Mouse (Mus musculus) liver, adult 2 months (tissue): ENCODE results near the gene Asprv1. TPM values are rescaled to one million over a fixed set of nuclear protein-coding genes. Genes with fewer than 3 reads are reported as not detected.

Experiments used
- DNase-seq: peaks from one replicate; pipeline ENCODE4 v3.0.0-alpha.2; 2011; ENCODE audit warnings: low read depth, low spot score; ENCODE audit errors: extremely low read depth
- H3K27ac ChIP-seq: fragments of 200-500 bp; replicated peaks from 2 replicates; pipeline ENCODE4 v1.5.1; 2012; ENCODE audit warnings: low read depth, mild to moderate bottlenecking, control low read depth, inconsistent platforms, low read length; ENCODE audit not compliant: insufficient read depth
- H3K27me3 ChIP-seq: fragments of 200-500 bp; 2 replicates; pipeline ENCODE4 v1.6.1; 2012; ENCODE audit warnings: mild to moderate bottlenecking, moderate library complexity, low read length, inconsistent platforms; ENCODE audit not compliant: control insufficient read depth, insufficient read depth
- H3K36me3 ChIP-seq: fragments of 200-500 bp; 2 replicates; pipeline ENCODE4 v1.6.1; 2012; ENCODE audit warnings: low read length, inconsistent platforms; ENCODE audit not compliant: control insufficient read depth, insufficient read depth
- H3K4me1 ChIP-seq: fragments of 200-500 bp; 2 replicates; pipeline ENCODE4 v1.6.1; 2011; ENCODE audit warnings: low read length; ENCODE audit not compliant: control insufficient read depth, insufficient read depth
- H3K4me3 ChIP-seq: fragments of 200-500 bp; 2 replicates; pipeline ENCODE4 v1.5.1; 2011; ENCODE audit warnings: low read depth, mild to moderate bottlenecking, control low read depth, low read length, moderate library complexity; ENCODE audit not compliant: insufficient read depth
- H3K79me2 ChIP-seq: fragments of 200-500 bp; 2 replicates; pipeline ENCODE4 v1.6.1; 2012; ENCODE audit warnings: inconsistent platforms, mild to moderate bottlenecking, low read length, moderate library complexity; ENCODE audit not compliant: control insufficient read depth, insufficient read depth
- H3K9ac ChIP-seq: fragments of 200-500 bp; 2 replicates; pipeline ENCODE4 v1.6.1; 2012; ENCODE audit warnings: low read depth, mild to moderate bottlenecking, control low read depth, inconsistent platforms, low read length
- CTCF ChIP-seq: fragments of 200-500 bp; IDR thresholded peaks from 2 replicates; pipeline ENCODE4 v1.5.1; 2011; ENCODE audit warnings: low read depth, low read length, control low read depth
- POLR2A ChIP-seq: fragments of 200-500 bp; IDR thresholded peaks from 2 replicates; pipeline ENCODE4 v1.6.1; 2011; ENCODE audit warnings: low read length, control low read depth; ENCODE audit not compliant: insufficient read depth; ENCODE audit errors: extremely low read depth
- whole genome bisulfite sequencing: fragments of 180-500 bp; shearing (Covaris S2); methylation state at CpG from one replicate; pipeline ENCODE4 v1.1.7; 2018; 5-methylcytosine and 5-hydroxymethylcytosine counted together
- polyA plus RNA-seq: library from polyadenylated mRNA; depleted of rRNA; stranded (reverse); fragments of >200 nt; gene quantifications from 2 replicates; pipeline ENCODE4 v1.2.3, GENCODE M21; 2012
- total RNA-seq: library from RNA; depleted of rRNA; stranded (reverse); fragments of >200 nt; gene quantifications from 2 replicates; pipeline ENCODE4 v1.2.3, GENCODE M21; 2014

The Asprv1 gene
- total and polyA plus RNA-seq, 2 experiments: 0.10 TPM; not detected in 1

DNA sequence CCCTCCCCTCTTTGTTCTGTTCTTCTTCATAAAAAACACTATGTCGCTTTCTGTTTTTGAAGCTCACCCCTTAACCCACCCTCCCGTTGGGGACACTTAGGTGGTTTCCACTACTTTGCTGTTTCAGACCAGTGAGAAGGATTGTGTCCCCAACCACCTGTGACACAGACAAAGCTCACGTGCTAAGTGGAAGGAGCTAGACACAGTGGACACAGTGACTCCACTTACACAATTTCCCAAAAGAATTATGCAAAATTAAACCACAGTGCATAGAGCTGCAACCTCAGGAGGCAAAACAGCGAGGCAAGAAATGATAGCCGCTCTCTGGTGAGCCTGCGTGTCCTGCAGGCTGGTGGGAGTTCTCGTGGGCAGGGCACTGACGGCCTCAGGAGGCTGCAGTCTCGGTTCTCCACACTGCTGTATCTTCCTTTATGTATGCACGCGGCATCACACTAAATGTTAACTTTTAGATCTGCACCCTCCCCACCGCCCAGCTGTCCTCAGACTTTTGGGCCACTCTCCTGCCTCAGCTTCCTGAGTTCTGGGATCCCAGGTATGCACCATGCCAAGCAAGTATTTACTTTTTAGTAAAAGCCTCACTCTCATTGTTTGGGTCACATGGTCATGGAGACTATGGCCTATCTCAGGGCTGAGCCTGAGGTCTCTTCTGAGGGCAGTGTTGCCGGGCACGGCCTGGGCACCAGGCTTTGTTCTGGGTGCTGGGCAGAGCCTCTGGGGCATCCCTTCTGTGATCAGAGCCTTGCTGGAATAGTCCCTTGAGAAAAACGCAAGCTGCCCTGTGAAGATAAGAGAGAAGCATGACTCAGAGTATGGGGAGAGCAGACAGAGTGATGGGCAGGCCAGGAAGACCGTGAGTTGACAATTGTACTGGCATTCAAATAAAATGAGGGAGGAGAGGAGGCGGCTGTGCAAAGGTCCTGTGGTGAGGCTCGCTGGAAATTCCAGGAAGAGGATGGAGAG, 11.5 kb downstream of the Asprv1 start:
- Histone ChIP-seq H3K36me3 (no peaks in the 10 kb centered on the region), H3K27ac (no peak overlapping the region), H3K79me2 (no peaks in the 10 kb centered on the region), H3K9ac (no peak overlapping the region), H3K27me3 (no peaks in the 10 kb centered on the region), H3K4me3 (no peak overlapping the region), H3K4me1 (peaks cover 1% of the 10 kb centered on the region; the same call in 1 of the 2 replicates)
- no peak for DNase-seq
- 90% methylated on average over 18 of the region's 18 CpGs for WGBS
- TF ChIP-seq CTCF (no peak), POLR2A (no peak)

DNA sequence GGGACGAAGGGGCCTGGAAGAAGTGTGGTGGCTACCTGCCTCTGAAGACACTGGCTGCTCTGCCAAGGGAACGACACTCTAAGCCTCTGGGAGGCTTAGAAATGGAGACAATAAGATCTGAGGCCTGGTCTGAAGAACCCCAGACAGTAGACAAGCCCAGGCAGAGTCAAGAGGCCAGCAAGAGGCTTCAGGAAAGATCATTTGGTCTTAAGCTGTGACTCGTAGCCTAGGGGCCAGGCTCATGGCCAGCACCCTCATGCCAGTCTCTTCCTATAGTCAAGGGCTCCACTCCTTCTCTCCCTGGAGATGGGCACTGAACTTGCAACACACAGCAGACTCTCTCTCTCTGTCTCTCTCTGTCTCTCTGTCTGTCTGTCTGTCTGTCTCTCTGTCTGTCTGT, 12.2 kb downstream of the Asprv1 start:
- Histone ChIP-seq H3K36me3 (no peaks in the 10 kb centered on the region), H3K79me2 (no peaks in the 10 kb centered on the region), H3K4me3 (no peak overlapping the region), H3K9ac (no peak overlapping the region), H3K4me1 (peaks cover 1% of the 10 kb centered on the region; the same call in 1 of the 2 replicates), H3K27ac (no peak overlapping the region), H3K27me3 (no peaks in the 10 kb centered on the region)
- TF ChIP-seq POLR2A (no peak), CTCF (no peak)
- 95% methylated on average over 3 of the region's 3 CpGs for WGBS
- DNase-seq: no peak

DNA sequence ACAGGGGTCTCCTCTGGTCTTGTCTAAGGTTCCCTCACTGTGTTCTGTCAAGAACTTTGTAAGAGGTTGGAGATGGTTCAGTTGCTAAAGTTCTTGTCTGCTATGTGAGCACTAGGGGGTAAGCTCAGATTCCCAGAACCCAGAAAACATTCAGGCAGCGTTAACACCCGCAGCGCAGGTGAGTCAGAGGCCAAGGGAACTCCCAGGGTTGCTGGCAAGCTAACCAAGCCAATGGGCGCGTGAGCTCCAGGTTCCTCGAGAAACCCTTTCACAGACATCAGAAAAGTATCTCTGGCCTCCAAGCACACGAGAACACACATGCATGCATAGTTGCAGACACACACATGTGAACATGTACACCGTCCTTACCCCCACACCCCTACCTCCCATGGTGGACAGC, 12.8 kb downstream of the Asprv1 start:
- H3K79me2 ChIP-seq: no peaks in the 10 kb centered on the region
- no peak overlapping the region for H3K9ac ChIP-seq
- peaks cover 1% of the 10 kb centered on the region; the same call in 1 of the 2 replicates for H3K4me1 ChIP-seq
- WGBS: 82% methylated on average over 8 of the region's 8 CpGs
- no peaks in the 10 kb centered on the region for H3K27me3 ChIP-seq
- no peaks in the 10 kb centered on the region for H3K36me3 ChIP-seq
- no peak for TF ChIP-seq CTCF
- no peak for TF ChIP-seq POLR2A
- H3K27ac ChIP-seq: no peak overlapping the region
- no peak overlapping the region for H3K4me3 ChIP-seq
- no peak for DNase-seq

DNA sequence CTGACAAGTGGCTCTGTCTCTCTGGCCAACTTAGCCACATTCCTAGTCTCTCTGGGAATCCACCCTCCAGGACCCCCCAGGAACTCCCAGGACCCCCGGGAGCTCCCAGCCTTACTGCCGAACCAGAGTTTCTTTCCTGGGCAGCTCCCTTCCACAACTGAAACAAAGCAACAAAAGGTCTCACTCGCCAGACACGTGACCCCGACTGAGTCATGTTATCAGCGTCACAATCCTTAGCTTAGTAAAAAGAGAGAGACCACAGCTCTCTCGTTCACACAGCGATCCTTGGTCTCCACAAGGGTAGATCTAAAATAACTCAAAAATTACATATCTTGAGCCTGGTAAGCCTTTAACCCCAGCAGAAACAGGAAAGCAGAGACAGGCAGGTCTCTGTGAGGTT, 13.8 kb downstream of the Asprv1 start:
- Histone ChIP-seq H3K27me3 (no peaks in the 10 kb centered on the region), H3K36me3 (no peaks in the 10 kb centered on the region), H3K4me1 (peaks cover 1% of the 10 kb centered on the region; the same call in 1 of the 2 replicates), H3K27ac (no peak overlapping the region), H3K9ac (no peak overlapping the region), H3K4me3 (no peak overlapping the region), H3K79me2 (no peaks in the 10 kb centered on the region)
- TF ChIP-seq CTCF (no peak), POLR2A (no peak)
- no peak for DNase-seq
- WGBS: 85% methylated on average over 8 of the region's 8 CpGs

DNA sequence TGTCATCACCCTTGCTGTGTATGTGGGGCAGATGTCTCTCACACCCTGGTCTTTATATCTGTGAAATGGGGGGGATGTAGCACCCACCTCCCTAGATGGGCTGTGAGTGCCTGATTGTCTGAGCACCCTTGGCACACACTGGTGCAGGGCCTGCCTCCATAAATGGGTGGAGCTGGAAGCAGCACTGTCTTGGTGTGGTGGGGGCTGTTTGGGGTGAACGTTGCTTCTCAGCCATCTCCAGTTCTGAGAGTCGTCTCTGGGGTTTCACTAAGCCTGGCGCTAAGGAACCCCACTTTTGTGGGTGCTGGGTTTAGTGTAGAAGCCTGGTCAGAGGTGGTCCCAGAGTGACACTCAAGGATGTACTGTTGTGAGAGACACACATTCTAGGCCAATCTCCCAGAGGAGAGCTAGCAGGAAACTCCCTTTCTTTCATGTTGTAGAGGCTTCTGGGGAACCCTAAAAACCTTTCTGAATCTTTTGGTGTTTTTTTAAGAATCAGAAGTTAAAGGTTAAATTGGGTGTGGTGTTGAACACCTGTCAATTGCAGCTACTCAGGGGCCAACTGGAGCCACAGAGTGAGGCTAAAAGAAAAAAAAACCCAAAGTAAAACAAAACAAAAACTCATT, 16.9 kb downstream of the Asprv1 start:
- WGBS: 91% methylated on average over 3 of the region's 3 CpGs
- H3K4me1 ChIP-seq: no peaks in the 10 kb centered on the region
- no peak for TF ChIP-seq POLR2A
- TF ChIP-seq CTCF: no peak
- H3K79me2 ChIP-seq: no peaks in the 10 kb centered on the region
- H3K27me3 ChIP-seq: no peaks in the 10 kb centered on the region
- no peak overlapping the region for H3K9ac ChIP-seq
- H3K27ac ChIP-seq: no peak overlapping the region
- peaks cover 3% of the 10 kb centered on the region; the same call in 1 of the 2 replicates for H3K36me3 ChIP-seq
- no peak overlapping the region for H3K4me3 ChIP-seq
- no peak for DNase-seq

DNA sequence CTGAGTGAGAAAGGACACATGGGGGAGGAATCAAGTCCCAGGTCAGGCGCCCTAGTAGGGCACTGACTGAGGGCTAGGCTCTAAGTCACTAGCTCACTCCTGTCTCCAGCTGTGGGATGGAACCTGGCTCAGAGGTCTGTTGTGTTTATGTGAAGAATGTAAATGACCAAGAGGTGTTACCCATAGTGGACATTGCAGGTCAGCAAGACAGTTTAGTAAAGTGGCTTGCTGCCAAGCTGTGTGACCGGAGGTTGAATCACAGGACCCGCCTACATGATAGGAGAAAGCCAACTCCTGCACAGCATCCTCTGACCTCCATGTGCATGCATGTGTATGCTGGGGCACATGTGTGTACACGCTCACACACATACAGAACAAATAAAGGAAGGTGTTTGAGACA, 17.6 kb downstream of the Asprv1 start:
- Histone ChIP-seq H3K27ac (no peak overlapping the region), H3K4me1 (no peaks in the 10 kb centered on the region), H3K79me2 (no peaks in the 10 kb centered on the region), H3K9ac (no peak overlapping the region), H3K36me3 (peaks cover 6% of the 10 kb centered on the region; the same call in 1 of the 2 replicates), H3K4me3 (no peak overlapping the region), H3K27me3 (no peaks in the 10 kb centered on the region)
- WGBS: 41% methylated on average over 4 of the region's 4 CpGs
- TF ChIP-seq CTCF (no peak), POLR2A (no peak)
- DNase-seq: peak; percentile 19
